Mouse (Mus musculus): ENCODE measurements around the gene Rnf187.

GRCm38 (mm10) chr11:58926651-58927050 lies 12.1 kb downstream of the Rnf187 start:
- TF ChIP-seq GATA1 (IDR thresholded peaks at IDR 0.05; ENCODE audit: borderline replicate concordance, low read length) = no peak
- no peak for TF ChIP-seq FLI1 (IDR thresholded peaks at IDR 0.05; ENCODE audit: low read length)

Data from megakaryocyte, embryonic 14.5 days (primary cell).